Mouse (Mus musculus) stomach, embryonic 16.5 days (tissue): Measurements from ENCODE around the gene Irak4. TPM values are rescaled to one million over a fixed set of nuclear protein-coding genes. Genes with fewer than 3 reads are reported as not detected.

Experiments
- ATAC-seq: fragments of 200-750 bp; cut with Nextera tagmentation; 2 replicates; pipeline ENCODE4 v1.8.0; 2017; ENCODE audit warnings: moderate number of reproducible peaks, moderate TSS enrichment; ENCODE audit not compliant: insufficient read depth, low FRiP score
- H3K27ac ChIP-seq: fragments of 300-500 bp; sonication (generic); 2 replicates; pipeline ENCODE4 v1.5.1; 2014; ENCODE audit warnings: low read length
- H3K27me3 ChIP-seq: fragments of 300-500 bp; sonication (generic); 2 replicates; pipeline ENCODE4 v1.6.1; 2014; ENCODE audit warnings: low read length, control low read depth, mixed read lengths; ENCODE audit not compliant: control insufficient read depth, insufficient read depth
- H3K36me3 ChIP-seq: fragments of 300-500 bp; sonication (generic); 2 replicates; pipeline ENCODE4 v1.6.1; 2014; ENCODE audit warnings: low read length; ENCODE audit not compliant: control insufficient read depth, insufficient read depth
- H3K4me1 ChIP-seq: fragments of 300-500 bp; sonication (generic); 2 replicates; pipeline ENCODE4 v1.6.1; 2014; ENCODE audit warnings: low read length, control low read depth, mixed read lengths; ENCODE audit not compliant: control insufficient read depth, insufficient read depth
- H3K4me2 ChIP-seq: fragments of 300-500 bp; sonication (generic); 2 replicates; pipeline ENCODE4 v1.6.1; 2014; ENCODE audit warnings: low read depth, low read length, mixed read lengths
- H3K4me3 ChIP-seq: fragments of 300-500 bp; sonication (generic); replicated peaks from 2 replicates; pipeline ENCODE4 v1.5.1; 2014; ENCODE audit warnings: mild to moderate bottlenecking, low read length
- H3K9ac ChIP-seq: fragments of 300-500 bp; sonication (generic); 2 replicates; pipeline ENCODE4 v1.6.1; 2014; ENCODE audit warnings: low read length
- H3K9me3 ChIP-seq: fragments of 300-500 bp; sonication (generic); replicated peaks from 2 replicates; pipeline ENCODE4 v1.6.1; 2016; ENCODE audit warnings: low read length, control low read depth; ENCODE audit not compliant: control insufficient read depth
- WGBS: fragments of 180-500 bp; shearing (Covaris S2); extraction: QIAGEN DNeasy Blood & Tissue Kit; methylation state at CpG from one replicate; pipeline ENCODE4 v1.1.7; 2014; 5-methylcytosine and 5-hydroxymethylcytosine counted together
- polyA plus RNA-seq: library from polyadenylated mRNA; unstranded; fragments of >200 nt; fragmentation: Nextera tagmentation; extraction: Ambion mirVana; gene quantifications from 2 replicates; pipeline ENCODE4 v1.2.1, GENCODE M21; 2015

Gene Irak4
- polyA plus RNA-seq, 1 experiment from 2014 or later, result 15.2 TPM

GRCm38 (mm10) chr15:94523251-94523650 is 20.2 kb upstream of the Irak4 start:
- H3K27me3 ChIP-seq, result no peaks in the 10 kb centered on the region
- no peak overlapping the region for H3K4me3 ChIP-seq
- H3K4me1 ChIP-seq, result no peaks in the 10 kb centered on the region
- H3K9ac ChIP-seq, result no peak overlapping the region
- no peaks in the 10 kb centered on the region for H3K36me3 ChIP-seq
- WGBS, result 82% methylated on average over 28 of the region's 28 CpGs
- no peak overlapping the region for H3K4me2 ChIP-seq
- ATAC-seq, result no peak
- no peak overlapping the region for H3K27ac ChIP-seq
- H3K9me3 ChIP-seq, result no peaks in the 10 kb centered on the region; the same call in 1 of the 2 replicates

- Histone ChIP-seq H3K4me1 (no peaks in the 10 kb centered on the region), H3K4me2 (no peak overlapping the region), H3K9me3 (no peaks in the 10 kb centered on the region), H3K27ac (no peak overlapping the region), H3K4me3 (no peak overlapping the region), H3K27me3 (no peaks in the 10 kb centered on the region), H3K9ac (no peak overlapping the region), H3K36me3 (no peaks in the 10 kb centered on the region)
- no peak for ATAC-seq
- 84% methylated on average over 12 of the region's 12 CpGs for WGBS
Observed at GRCm38 (mm10) chr15:94524956-94525355, 18.5 kb upstream of the Irak4 start.

- no peak overlapping the region for H3K4me2 ChIP-seq
- peaks cover 5% of the 10 kb centered on the region; the same call in 1 of the 2 replicates for H3K4me1 ChIP-seq
- no peak overlapping the region for H3K9ac ChIP-seq
- H3K27ac ChIP-seq, result no peak overlapping the region
- H3K4me3 ChIP-seq, result no peak overlapping the region
- H3K36me3 ChIP-seq, result 0 out of 2 replicates have a peak, but pooled peaks cover 3% of the 10 kb centered on the region
- no peaks in the 10 kb centered on the region for H3K9me3 ChIP-seq
- no peak for ATAC-seq
- WGBS, result 68% methylated on average over 3 of the region's 3 CpGs
- no peaks in the 10 kb centered on the region for H3K27me3 ChIP-seq
Observed at GRCm38 (mm10) chr15:94530519-94530918, 12.9 kb upstream of the Irak4 start.

GRCm38 (mm10) chr15:94532306-94532705 is 11.1 kb upstream of the Irak4 start:
- H3K27me3 ChIP-seq, result no peaks in the 10 kb centered on the region
- no peak overlapping the region for H3K4me2 ChIP-seq
- peak; percentile 33; the same call in 1 of the 2 replicates for ATAC-seq
- WGBS, result 57% methylated on average over 5 of the region's 5 CpGs
- H3K9me3 ChIP-seq, result no peaks in the 10 kb centered on the region
- H3K36me3 ChIP-seq, result 0 out of 2 replicates have a peak, but pooled peaks cover 4% of the 10 kb centered on the region
- no peak overlapping the region for H3K4me3 ChIP-seq
- H3K27ac ChIP-seq, result no peak overlapping the region
- peaks cover 5% of the 10 kb centered on the region; the same call in 1 of the 2 replicates for H3K4me1 ChIP-seq
- no peak overlapping the region for H3K9ac ChIP-seq

- H3K4me1 ChIP-seq, result peaks cover 5% of the 10 kb centered on the region; the same call in 1 of the 2 replicates
- no peak overlapping the region for H3K4me3 ChIP-seq
- no peaks in the 10 kb centered on the region for H3K27me3 ChIP-seq
- H3K9me3 ChIP-seq, result no peaks in the 10 kb centered on the region
- 74% methylated on average over 6 of the region's 6 CpGs for WGBS
- no peak for ATAC-seq
- H3K36me3 ChIP-seq, result peaks cover 4% of the 10 kb centered on the region; the same call in 1 of the 2 replicates
- H3K4me2 ChIP-seq, result no peak overlapping the region
- H3K27ac ChIP-seq, result no peak overlapping the region
- H3K9ac ChIP-seq, result no peak overlapping the region
Observed at GRCm38 (mm10) chr15:94532956-94533355, 10.5 kb upstream of the Irak4 start.

GRCm38 (mm10) chr15:94535521-94535920 is 7.9 kb upstream of the Irak4 start:
- Histone ChIP-seq H3K27ac (no peak overlapping the region), H3K27me3 (no peaks in the 10 kb centered on the region), H3K4me3 (no peak overlapping the region), H3K9ac (no peak overlapping the region), H3K4me1 (peaks cover 5% of the 10 kb centered on the region; the same call in 1 of the 2 replicates), H3K36me3 (peaks cover 4% of the 10 kb centered on the region; the same call in 1 of the 2 replicates), H3K4me2 (no peak overlapping the region), H3K9me3 (no peaks in the 10 kb centered on the region)
- WGBS, result 77% methylated on average over 7 of the region's 7 CpGs
- ATAC-seq, result no peak

- no peak for ATAC-seq
- peaks cover 5% of the 10 kb centered on the region for H3K4me1 ChIP-seq
- H3K27ac ChIP-seq, result no peak overlapping the region
- H3K4me2 ChIP-seq, result no peak overlapping the region
- H3K9ac ChIP-seq, result no peak overlapping the region
- 86% methylated on average over 3 of the region's 3 CpGs for WGBS
- no peaks in the 10 kb centered on the region for H3K27me3 ChIP-seq
- no peaks in the 10 kb centered on the region for H3K9me3 ChIP-seq
- H3K36me3 ChIP-seq, result peaks cover 4% of the 10 kb centered on the region; the same call in 1 of the 2 replicates
- no peak overlapping the region for H3K4me3 ChIP-seq
Observed at GRCm38 (mm10) chr15:94539296-94539695, 4.1 kb upstream of the Irak4 start.

GRCm38 (mm10) chr15:94542567-94543408 is 655 bp upstream of the Irak4 start:
- H3K4me2 ChIP-seq, result peak overlapping the region; percentile 76
- peak; percentile 83 for ATAC-seq
- 7% methylated on average over 22 of the region's 22 CpGs for WGBS
- H3K9me3 ChIP-seq, result no peaks in the 10 kb centered on the region
- H3K4me1 ChIP-seq, result peaks cover 5% of the 10 kb centered on the region
- peak overlapping the region; percentile 35; the same call in 1 of the 2 replicates for H3K27ac ChIP-seq
- no peaks in the 10 kb centered on the region for H3K27me3 ChIP-seq
- H3K4me3 ChIP-seq, result peak overlapping the region; percentile 81
- peak overlapping the region; percentile 79 for H3K9ac ChIP-seq
- no peaks in the 10 kb centered on the region; the same call in 1 of the 2 replicates for H3K36me3 ChIP-seq

- H3K4me1 ChIP-seq, result peaks cover 5% of the 10 kb centered on the region
- no peaks in the 10 kb centered on the region for H3K36me3 ChIP-seq
- peak overlapping the region; percentile 80 for H3K27ac ChIP-seq
- peak overlapping the region; percentile 76 for H3K4me2 ChIP-seq
- WGBS, result 38% methylated on average over 9 of the region's 9 CpGs
- no peaks in the 10 kb centered on the region for H3K27me3 ChIP-seq
- no peak for ATAC-seq
- no peaks in the 10 kb centered on the region for H3K9me3 ChIP-seq
- H3K4me3 ChIP-seq, result peak overlapping the region; percentile 81
- peak overlapping the region; percentile 79 for H3K9ac ChIP-seq
Observed at GRCm38 (mm10) chr15:94544052-94544636, 701 bp downstream of the Irak4 start.
